Mouse (Mus musculus) urinary bladder, adult 18-20 months (tissue): ENCODE measurements at regions not wholly inside any gene's neighbourhood (a gene's known extent, or its start where the extent isn't known, plus 50 kb on each side); places are given as distances from the start of the nearest gene placed in this dataset.

Experiments
- DNase-seq, 2 experiments: peaks; one replicate each; pipeline ENCODE4 v3.0.0; 2022; ENCODE audit warnings: low spot score in 2 of 2, mixed read lengths in 2 of 2

GRCm38 (mm10) chr10:46454442-46454841 lies 876.8 kb downstream of the Hace1 start:
- DNase-seq: no peak

GRCm38 (mm10) chr10:46458686-46459085 lies 881.1 kb downstream of the Hace1 start:
- peak in 1 of 2 experiments; percentile 3 for DNase-seq

GRCm38 (mm10) chr10:46483656-46484055 lies 906.0 kb downstream of the Hace1 start:
- DNase-seq: no peak
